8 mouse cellular contexts compared by ENCODE assay signal in genomic region chr8:94899262-94899661, GRCm38 (mm10). TPM values are rescaled to one million over a fixed set of nuclear protein-coding genes. Genes with fewer than 3 reads are reported as not detected.
A peak's percentile ranks its signal among the peaks of the same experiment; 100 is the strongest.
DNase-seq lines count a peak whose midpoint lies in the region; ATAC-seq and TF ChIP-seq lines count a peak whose summit lies in the region.

No protein-coding gene starts in this region.

- H3K4me1 ChIP-seq in ES-Bruce4 (ENCODE audit: control insufficient read depth, insufficient read depth, low read length), result no peaks in the 10 kb centered on the region
- peaks cover 33% of the 10 kb centered on the region for H3K4me1 ChIP-seq in intestine, embryonic 15.5 days (replicated peaks)
- no peaks in the 10 kb centered on the region for H3K4me1 ChIP-seq in cerebellum, adult 2 months (ENCODE audit: control insufficient read depth, insufficient read depth, low read length)

- peak; percentile 93 for ATAC-seq in intestine, embryonic 15.5 days

- no peaks in the 10 kb centered on the region for H3K27me3 ChIP-seq in ES-Bruce4 (ENCODE audit: control insufficient read depth, insufficient read depth, low read length, poor library complexity, severe bottlenecking)
- H3K27me3 ChIP-seq in intestine, embryonic 15.5 days (replicated peaks), result no peaks in the 10 kb centered on the region
- no peaks in the 10 kb centered on the region for H3K27me3 ChIP-seq in cerebellum, adult 2 months (ENCODE audit: control insufficient read depth, insufficient read depth, low read length)

- H3K36me3 ChIP-seq in ES-Bruce4 (ENCODE audit: control insufficient read depth, insufficient read depth, low read length, poor library complexity, severe bottlenecking), result no peaks in the 10 kb centered on the region
- peaks cover 2% of the 10 kb centered on the region; the same call in 1 of the 2 replicates for H3K36me3 ChIP-seq in intestine, embryonic 15.5 days

- TF ChIP-seq POLR2A in ES-Bruce4 (IDR thresholded peaks at IDR 0.05; ENCODE audit: insufficient read depth, low read length), result no peak
- no peak for TF ChIP-seq POLR2A in cerebellum, adult 2 months (IDR thresholded peaks at IDR 0.05; ENCODE audit: borderline replicate concordance, insufficient read depth, low read length)

- H3K9me3 ChIP-seq in ES-Bruce4 (replicated peaks; ENCODE audit: control insufficient read depth, insufficient read depth, low read length, poor library complexity, severe bottlenecking), result no peaks in the 10 kb centered on the region
- no peaks in the 10 kb centered on the region for H3K9me3 ChIP-seq in intestine, embryonic 15.5 days

- no peak for TF ChIP-seq EP300 in ES-Bruce4 (IDR thresholded peaks at IDR 0.05; ENCODE audit: insufficient read depth, low read depth, low read length)

- H3K9ac ChIP-seq in ES-Bruce4 (ENCODE audit: low read depth, poor library complexity, severe bottlenecking), result peak overlapping the region; percentile 38
- H3K9ac ChIP-seq in intestine, embryonic 15.5 days, result no peak overlapping the region

- H3K4me3 ChIP-seq in ES-Bruce4 (ENCODE audit: low read depth, low read length), result peak overlapping the region; percentile 63
- H3K4me3 ChIP-seq in intestine, embryonic 15.5 days (replicated peaks), result peak overlapping the region; percentile 15; the same call in 1 of the 2 replicates
- H3K4me3 ChIP-seq in cerebellum, adult 2 months (replicated peaks; ENCODE audit: insufficient read depth, low read depth, low read length), result no peak overlapping the region

- no peak for TF ChIP-seq CTCF in ES-Bruce4 (IDR thresholded peaks at IDR 0.05; ENCODE audit: low read depth, low read length)
- TF ChIP-seq CTCF in cerebellum, adult 2 months (IDR thresholded peaks at IDR 0.05; ENCODE audit: borderline replicate concordance, insufficient read depth, low read depth, low read length), result no peak

- 13% methylated on average over 11 of the region's 11 CpGs for WGBS in intestine, embryonic 15.5 days
- WGBS in cerebellum, adult 2 months, result 28% methylated on average over 11 of the region's 11 CpGs

- peak; percentile 87 for DNase-seq in ZHBTc4 (ENCODE audit: low read depth, low spot score)
- peak; percentile 59 for DNase-seq in lung, postnatal 10 days
- no peak for DNase-seq in gastrocnemius, postnatal 25 days
- no peak for DNase-seq in adrenal gland, adult 2 months
- no peak for DNase-seq in cerebellum, adult 2 months
- DNase-seq in layer of hippocampus, adult 11-12 months (ENCODE audit: low spot score), result no peak

- no peak overlapping the region for H3K27ac ChIP-seq in ES-Bruce4 (ENCODE audit: insufficient read depth, low read length)
- peak overlapping the region; percentile 73 for H3K27ac ChIP-seq in intestine, embryonic 15.5 days
- H3K27ac ChIP-seq in cerebellum, adult 2 months (ENCODE audit: insufficient read depth, low read length), result no peak overlapping the region

- H3K4me2 ChIP-seq in intestine, embryonic 15.5 days (replicated peaks), result peak overlapping the region; percentile 52

RNA-seq across cellular contexts. Expression of gene Ccdc102a, which starts 18.6 kb away (rescaled TPM):
- polyA plus RNA-seq in ES-Bruce4 (2011; ENCODE audit: insufficient read depth, insufficient read length, low read depth, missing spikeins), result 5.1 and 5.4 TPM in 2 replicates
- 20.1 and 20.7 TPM in 2 replicates for polyA plus RNA-seq in intestine, embryonic 15.5 days (2015; fragmentation: Nextera tagmentation; extraction: Ambion mirVana)
- total RNA-seq in gastrocnemius, postnatal 25 days (2021), result 1 to 10 TPM; 3.6 to 4.2 TPM
- 10 to 100 TPM in 1 of 2 experiments, 1 to 10 TPM in 1; 7.3 to 12.5 TPM for total RNA-seq in adrenal gland, adult 2 months (2021)
- 16.5 and 20.4 TPM in 2 replicates for polyA plus RNA-seq in adrenal gland, adult 2 months (2012; rRNA removed)
- 3.0 and 3.2 TPM in 2 replicates for polyA plus RNA-seq in cerebellum, adult 2 months (2012; rRNA removed)

RNA-seq across cellular contexts. Expression of gene Dok4, which starts 23.1 kb away (rescaled TPM):
- polyA plus RNA-seq in ES-Bruce4 (2011; ENCODE audit: insufficient read depth, insufficient read length, low read depth, missing spikeins), result 3.9 and 4.4 TPM in 2 replicates
- 39.4 and 40.3 TPM in 2 replicates for polyA plus RNA-seq in intestine, embryonic 15.5 days (2015; fragmentation: Nextera tagmentation; extraction: Ambion mirVana)
- 1 to 10 TPM; 4.7 to 5.1 TPM for total RNA-seq in gastrocnemius, postnatal 25 days (2021)
- 10 to 100 TPM in 1 of 2 experiments, 1 to 10 TPM in 1; 5.8 to 12.4 TPM for total RNA-seq in adrenal gland, adult 2 months (2021)
- polyA plus RNA-seq in adrenal gland, adult 2 months (2012; rRNA removed), result 13.0 and 18.2 TPM in 2 replicates
- 12.1 and 12.5 TPM in 2 replicates for polyA plus RNA-seq in cerebellum, adult 2 months (2012; rRNA removed)

RNA-seq across cellular contexts. Expression of gene Adgrg5, which starts 24.2 kb away (rescaled TPM):
- 1.0 and 2.6 TPM in 2 replicates for polyA plus RNA-seq in ES-Bruce4 (2011; ENCODE audit: insufficient read depth, insufficient read length, low read depth, missing spikeins)
- polyA plus RNA-seq in intestine, embryonic 15.5 days (2015; fragmentation: Nextera tagmentation; extraction: Ambion mirVana), result 1.3 and 2.1 TPM in 2 replicates
- not detected for total RNA-seq in gastrocnemius, postnatal 25 days (2021)
- 1 to 10 TPM; 1.1 to 1.3 TPM for total RNA-seq in adrenal gland, adult 2 months (2021)
- 1.8 and 2.0 TPM in 2 replicates for polyA plus RNA-seq in adrenal gland, adult 2 months (2012; rRNA removed)
- 0.06 and 0.08 TPM in 2 replicates for polyA plus RNA-seq in cerebellum, adult 2 months (2012; rRNA removed)

RNA-seq across cellular contexts. Expression of gene Polr2c, which starts 42.0 kb away (rescaled TPM):
- 134 and 150 TPM in 2 replicates for polyA plus RNA-seq in ES-Bruce4 (2011; ENCODE audit: insufficient read depth, insufficient read length, low read depth, missing spikeins)
- 126 and 134 TPM in 2 replicates for polyA plus RNA-seq in intestine, embryonic 15.5 days (2015; fragmentation: Nextera tagmentation; extraction: Ambion mirVana)
- total RNA-seq in gastrocnemius, postnatal 25 days (2021), result 10 to 100 TPM; 42.9 to 44.1 TPM
- total RNA-seq in adrenal gland, adult 2 months (2021), result 10 to 100 TPM; 54.5 to 68.0 TPM
- polyA plus RNA-seq in adrenal gland, adult 2 months (2012; rRNA removed), result 52.0 and 66.6 TPM in 2 replicates
- polyA plus RNA-seq in cerebellum, adult 2 months (2012; rRNA removed), result 154 and 166 TPM in 2 replicates

Comparison
In these comparisons a context has a peak if more than half of its experiments do, and no peak if none do; other contexts are left out.
1. DNase-seq: peak in ZHBTc4 (single experiment) and lung, postnatal 10 days (single experiment); none in gastrocnemius, postnatal 25 days (single experiment), adrenal gland, adult 2 months (single experiment), cerebellum, adult 2 months (0 of 2) and layer of hippocampus, adult 11-12 months (single experiment).